Mouse (Mus musculus) B cell, adult 62 days (primary cell): ENCODE results near the gene Slc25a29. TPM values are rescaled to one million over a fixed set of nuclear protein-coding genes. Genes with fewer than 3 reads are reported as not detected.

Experiments
- total RNA-seq: library from RNA; stranded (reverse); gene quantifications from 4 replicates; pipeline ENCODE4 v1.2.4, GENCODE M21; 2023

Gene Slc25a29
- total RNA-seq: 2.6 to 5.1 TPM (median 3.4 TPM) in 4 replicates

GRCm38 (mm10) chr12:108835840-108836409 lies at the start of gene Slc25a29, which contains the start of gene Slc25a47:
Slc25a29 (minus strand) TSS chr12:108835883.
Slc25a47 (plus strand) TSS chr12:108836046.

GRCm38 (mm10) chr12:108792546-108793452 lies 42.9 kb downstream of the Slc25a29 start, which contains the start of gene Yy1:
Yy1 (plus strand) TSS chr12:108792973.

Other genes starting within 250 kb of the Slc25a29 start
- not detected in 4 replicates for gene Degs2, start 133.6 kb downstream of the Slc25a29 start, total RNA-seq
- 74.5 to 86.5 TPM (median 80.1 TPM) in 4 replicates for gene Yy1, start 42.9 kb downstream of the Slc25a29 start, total RNA-seq
- gene Slc25a47, start 163 bp upstream of the Slc25a29 start, total RNA-seq: 2.7 to 3.3 TPM (median 2.9 TPM) in 4 replicates
- 7.9 to 9.9 TPM (median 8.5 TPM) in 4 replicates for gene Wdr25, start 57.7 kb upstream of the Slc25a29 start, total RNA-seq
- gene Wars, start 58.3 kb upstream of the Slc25a29 start, total RNA-seq: 41.3 to 47.6 TPM (median 45.4 TPM) in 4 replicates
- 8.4 to 13.5 TPM (median 9.8 TPM) in 4 replicates for gene Begain, start 232.3 kb upstream of the Slc25a29 start, total RNA-seq